Mouse (Mus musculus): Measurements from ENCODE around the gene Gp6. TPM values are rescaled to one million over a fixed set of nuclear protein-coding genes. Genes with fewer than 3 reads are reported as not detected.
"Not testable (repeated sequence)": the region's sequence is repeated elsewhere in the genome, so short reads cannot be mapped to it uniquely, and the experiment has no call there.

The Gp6 gene
- polyA plus RNA-seq, 1 experiment from 2014 or later, result 0.05 TPM

DNA sequence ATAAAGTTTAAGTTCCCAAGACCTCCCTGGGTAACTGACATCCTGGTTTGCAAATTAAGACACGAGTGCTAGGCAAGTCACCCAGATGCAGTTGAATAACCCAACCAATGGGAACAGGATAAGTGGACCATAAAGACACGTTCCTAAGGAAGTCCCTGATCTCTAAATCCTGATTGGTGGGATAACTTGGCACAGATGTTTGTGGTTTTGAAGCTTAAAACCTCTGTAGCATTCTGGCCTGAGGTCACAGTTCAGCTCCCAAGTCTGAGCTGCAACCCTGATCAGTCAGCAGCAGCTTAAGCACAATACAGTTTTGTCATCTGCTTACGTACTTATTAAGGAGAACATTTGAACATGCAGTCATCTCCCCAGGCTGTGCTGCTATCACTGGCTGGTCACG lies 22.7 kb upstream of the Gp6 start:
- H3K4me2 ChIP-seq (ENCODE audit: low read length), result no peak overlapping the region
- H3K9me3 ChIP-seq (ENCODE audit: control insufficient read depth, low read length), result no peaks in the 10 kb centered on the region
- H3K36me3 ChIP-seq (ENCODE audit: control insufficient read depth, insufficient read depth, low read length), result peaks cover 9% of the 10 kb centered on the region
- no peak overlapping the region for H3K4me3 ChIP-seq (ENCODE audit: low read length)
- H3K9ac ChIP-seq (ENCODE audit: low read depth, low read length), result no peak overlapping the region
- ATAC-seq, result no peak
- no peaks in the 10 kb centered on the region for H3K27me3 ChIP-seq (replicated peaks; ENCODE audit: control insufficient read depth, insufficient read depth, low read length)
- H3K27ac ChIP-seq (ENCODE audit: low read depth, low read length), result no peak overlapping the region
- WGBS, result 67% methylated on average over 4 of the region's 4 CpGs
- H3K4me1 ChIP-seq (ENCODE audit: control insufficient read depth, insufficient read depth, low read depth, low read length), result no peaks in the 10 kb centered on the region

DNA sequence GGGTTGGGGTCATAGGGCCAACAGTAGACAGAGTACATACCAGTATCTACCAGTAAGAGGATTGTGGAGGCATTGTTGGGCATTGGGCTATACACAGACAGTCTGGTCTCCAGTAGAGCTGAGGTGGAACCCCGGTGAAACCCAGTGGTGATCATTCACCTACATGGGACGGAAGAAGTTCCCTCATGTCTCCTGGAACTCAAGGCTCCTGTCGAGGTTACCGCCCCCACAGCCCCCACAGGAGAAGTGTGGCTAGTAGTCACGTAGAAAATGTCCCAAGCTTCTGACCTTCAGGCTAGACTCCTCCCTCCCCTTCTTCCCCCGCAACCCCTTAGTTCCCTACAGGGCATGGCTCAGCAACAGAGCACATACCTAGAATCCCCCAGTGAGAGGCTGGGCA lies 22.1 kb upstream of the Gp6 start:
- H3K27me3 ChIP-seq (replicated peaks; ENCODE audit: control insufficient read depth, insufficient read depth, low read length), result no peaks in the 10 kb centered on the region
- ATAC-seq, result no peak

GRCm38 (mm10) chr7:4412406-4412805 lies 14.9 kb upstream of the Gp6 start:
- not testable (repeated sequence) for ATAC-seq; H3K4me1 ChIP-seq (ENCODE audit: control insufficient read depth, insufficient read depth, low read depth, low read length); H3K4me3 ChIP-seq (ENCODE audit: low read length); H3K4me2 ChIP-seq (ENCODE audit: low read length); H3K27me3 ChIP-seq (replicated peaks; ENCODE audit: control insufficient read depth, insufficient read depth, low read length); H3K9ac ChIP-seq (ENCODE audit: low read depth, low read length); H3K36me3 ChIP-seq (ENCODE audit: control insufficient read depth, insufficient read depth, low read length); H3K9me3 ChIP-seq (ENCODE audit: control insufficient read depth, low read length); H3K27ac ChIP-seq (ENCODE audit: low read depth, low read length)
- WGBS, result 96% methylated on average over 15 of the region's 15 CpGs

More for the DNA sequence above, 22.1 kb upstream of the Gp6 start:
- Histone ChIP-seq H3K9ac (ENCODE audit: low read depth, low read length) (no peak overlapping the region), H3K36me3 (ENCODE audit: control insufficient read depth, insufficient read depth, low read length) (peaks cover 4% of the 10 kb centered on the region), H3K4me3 (ENCODE audit: low read length) (no peak overlapping the region), H3K9me3 (ENCODE audit: control insufficient read depth, low read length) (no peaks in the 10 kb centered on the region), H3K27ac (ENCODE audit: low read depth, low read length) (no peak overlapping the region), H3K4me1 (ENCODE audit: control insufficient read depth, insufficient read depth, low read depth, low read length) (no peaks in the 10 kb centered on the region), H3K4me2 (ENCODE audit: low read length) (no peak overlapping the region)
- WGBS, result 82% methylated on average over 6 of the region's 6 CpGs

DNA sequence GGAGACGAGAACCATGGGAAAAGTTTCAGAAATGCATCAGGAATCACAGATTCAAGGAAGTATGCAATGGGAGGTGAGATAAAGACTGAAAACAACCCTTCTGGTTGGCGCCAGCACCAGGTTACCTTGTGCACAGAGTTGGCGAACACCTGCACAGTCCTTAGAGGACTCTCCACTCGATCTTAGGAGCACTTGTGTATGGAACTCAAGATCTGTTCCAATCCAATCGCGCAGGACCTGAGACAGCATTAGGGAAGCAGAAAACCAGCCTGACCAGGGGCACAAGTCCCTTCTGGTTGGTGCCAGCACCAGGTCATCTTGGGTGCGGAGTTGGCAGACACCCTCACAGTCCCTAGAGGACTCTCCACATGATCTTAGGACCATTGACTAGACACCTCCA lies 24.0 kb downstream of the Gp6 start:
- ATAC-seq, result no peak
- H3K36me3 ChIP-seq (ENCODE audit: control insufficient read depth, insufficient read depth, low read length), result no peaks in the 10 kb centered on the region
- H3K4me2 ChIP-seq (ENCODE audit: low read length), result no peak overlapping the region
- H3K4me3 ChIP-seq (ENCODE audit: low read length), result no peak overlapping the region
- 82% methylated on average over 7 of the region's 7 CpGs for whole genome bisulfite sequencing
- H3K4me1 ChIP-seq (ENCODE audit: control insufficient read depth, insufficient read depth, low read depth, low read length), result no peaks in the 10 kb centered on the region
- H3K27me3 ChIP-seq (replicated peaks; ENCODE audit: control insufficient read depth, insufficient read depth, low read length), result no peaks in the 10 kb centered on the region
- H3K27ac ChIP-seq (ENCODE audit: low read depth, low read length), result no peak overlapping the region
- H3K9ac ChIP-seq (ENCODE audit: low read depth, low read length), result no peak overlapping the region
- H3K9me3 ChIP-seq (ENCODE audit: control insufficient read depth, low read length), result peaks cover 2% of the 10 kb centered on the region; the same call in 1 of the 2 replicates

DNA sequence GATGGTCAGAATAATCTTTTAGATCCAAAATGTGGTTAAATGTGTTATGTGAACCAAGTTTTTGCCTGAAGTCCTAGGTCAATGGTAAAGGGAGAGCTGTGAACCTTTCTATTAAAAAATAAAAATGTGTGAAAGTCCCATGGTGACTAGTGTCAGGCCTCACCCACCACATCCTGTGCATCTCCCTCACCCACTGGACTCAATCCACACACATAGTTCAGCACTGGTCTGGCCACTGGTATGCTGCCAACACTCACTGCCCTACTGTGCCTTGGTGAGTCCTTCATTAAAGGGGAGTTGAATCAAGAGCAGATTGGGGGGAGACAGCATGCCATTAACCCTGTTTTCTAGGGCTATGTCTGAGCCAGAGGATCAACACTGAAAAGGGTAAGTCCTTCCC lies 60.0 kb downstream of the Gp6 start, which contains the start of gene Ncr1:
Gene Ncr1, plus strand, starts transcription at position 216 of the 400 bp plus-strand sequence.
- no peak within 1 kb of the TSS for H3K27ac ChIP-seq (ENCODE audit: low read depth, low read length)
- no peak for ATAC-seq
- H3K4me1 ChIP-seq (ENCODE audit: control insufficient read depth, insufficient read depth, low read depth, low read length), result no peaks in the 10 kb centered on the region
- H3K9me3 ChIP-seq (ENCODE audit: control insufficient read depth, low read length), result no peaks in the 10 kb centered on the region
- no peak within 1 kb of the TSS for H3K9ac ChIP-seq (ENCODE audit: low read depth, low read length)
- H3K4me3 ChIP-seq (ENCODE audit: low read length), result no peak within 1 kb of the TSS
- no peak within 1 kb of the TSS for H3K4me2 ChIP-seq (ENCODE audit: low read length)
- no peaks in the 10 kb centered on the region for H3K27me3 ChIP-seq (replicated peaks; ENCODE audit: control insufficient read depth, insufficient read depth, low read length)
- H3K36me3 ChIP-seq (ENCODE audit: control insufficient read depth, insufficient read depth, low read length), result no peaks in the 10 kb centered on the region

DNA sequence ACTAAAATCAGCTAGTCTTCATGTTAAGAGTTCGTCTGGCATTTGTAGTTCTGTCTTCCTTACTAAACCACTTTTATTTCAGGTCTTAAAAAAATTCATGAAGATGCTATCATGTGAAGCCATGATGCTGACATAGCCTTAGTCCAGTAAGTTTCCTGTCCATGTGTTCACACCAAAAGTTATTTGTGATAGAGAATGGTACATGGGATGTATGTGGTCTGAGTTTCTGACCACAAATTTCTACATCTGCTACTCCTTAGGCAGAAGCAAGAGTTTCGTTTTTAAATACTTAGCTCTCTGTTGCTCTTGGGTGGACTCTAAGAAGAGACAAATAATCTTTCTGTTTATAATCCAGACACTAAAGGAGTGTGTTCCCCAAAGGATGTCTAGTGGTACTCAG lies 74.2 kb downstream of the Gp6 start:
- Histone ChIP-seq H3K36me3 (ENCODE audit: control insufficient read depth, insufficient read depth, low read length) (no peaks in the 10 kb centered on the region), H3K27ac (ENCODE audit: low read depth, low read length) (no peak overlapping the region), H3K27me3 (replicated peaks; ENCODE audit: control insufficient read depth, insufficient read depth, low read length) (no peaks in the 10 kb centered on the region), H3K4me3 (ENCODE audit: low read length) (no peak overlapping the region), H3K4me1 (ENCODE audit: control insufficient read depth, insufficient read depth, low read depth, low read length) (no peaks in the 10 kb centered on the region), H3K9ac (ENCODE audit: low read depth, low read length) (no peak overlapping the region), H3K4me2 (ENCODE audit: low read length) (no peak overlapping the region), H3K9me3 (ENCODE audit: control insufficient read depth, low read length) (no peaks in the 10 kb centered on the region)
- no peak for ATAC-seq
- 82% methylated on average over 2 of the region's 2 CpGs for WGBS

Small RNA genes within 50 kb of the gene (microRNA-seq; reads per million reads assigned to microRNA genes)
- gene Gm24605, result not detected
- not detected for gene Gm24752
- gene Gm25349, result not detected

Other genes with a start within 250 kb of the Gp6 start
- 6.0 and 6.8 TPM in 2 replicates for gene Leng9, start 247.4 kb downstream of the Gp6 start, polyA plus RNA-seq (2015; fragmentation: Nextera tagmentation; extraction: Ambion mirVana)
- gene Cdc42ep5, start 232.9 kb downstream of the Gp6 start, polyA plus RNA-seq (2015; fragmentation: Nextera tagmentation; extraction: Ambion mirVana), result 8.5 and 9.7 TPM in 2 replicates
- 0.10 and 0.11 TPM in 2 replicates for gene Lilra5, start 160.0 kb downstream of the Gp6 start, polyA plus RNA-seq (2015; fragmentation: Nextera tagmentation; extraction: Ambion mirVana)
- not detected in 2 replicates for gene Ncr1, start 60.0 kb downstream of the Gp6 start, polyA plus RNA-seq (2015; fragmentation: Nextera tagmentation; extraction: Ambion mirVana)
- 43.3 and 43.5 TPM in 2 replicates for gene Rdh13, start 47.9 kb upstream of the Gp6 start, polyA plus RNA-seq (2015; fragmentation: Nextera tagmentation; extraction: Ambion mirVana)
- gene Eps8l1, start 62.9 kb upstream of the Gp6 start, polyA plus RNA-seq (2015; fragmentation: Nextera tagmentation; extraction: Ambion mirVana), result 16.3 and 16.5 TPM in 2 replicates
- 18.3 and 38.5 TPM in 2 replicates for gene Ppp1r12c, start 103.9 kb upstream of the Gp6 start, polyA plus RNA-seq (2015; fragmentation: Nextera tagmentation; extraction: Ambion mirVana)
- gene Tnnt1, start 118.6 kb upstream of the Gp6 start, polyA plus RNA-seq (2015; fragmentation: Nextera tagmentation; extraction: Ambion mirVana), result 3.7 and 15.9 TPM in 2 replicates
- gene Tnni3, start 126.5 kb upstream of the Gp6 start, polyA plus RNA-seq (2015; fragmentation: Nextera tagmentation; extraction: Ambion mirVana), result 1.7 and 2.0 TPM in 2 replicates
- 2.8 TPM in 2 replicates for gene Dnaaf3, start 134.7 kb upstream of the Gp6 start, polyA plus RNA-seq (2015; fragmentation: Nextera tagmentation; extraction: Ambion mirVana)
- 119 and 124 TPM in 2 replicates for gene Syt5, start 149.8 kb upstream of the Gp6 start, polyA plus RNA-seq (2015; fragmentation: Nextera tagmentation; extraction: Ambion mirVana)
- 0.91 and 1.1 TPM in 2 replicates for gene Ptprh, start 206.3 kb upstream of the Gp6 start, polyA plus RNA-seq (2015; fragmentation: Nextera tagmentation; extraction: Ambion mirVana)
- 1.9 and 2.0 TPM in 2 replicates for gene Tmem86b, start 233.7 kb upstream of the Gp6 start, polyA plus RNA-seq (2015; fragmentation: Nextera tagmentation; extraction: Ambion mirVana)